Mouse (Mus musculus) 416B (cell line): ENCODE results near the gene Arhgap9.
A peak's percentile ranks its signal among the peaks of the same experiment; 100 is the strongest.

ENCODE experiments used
- DNase-seq: peaks from one replicate; pipeline ENCODE4 v3.0.0; 2011; ENCODE audit warnings: low read depth

The Arhgap9 gene

GRCm38 (mm10) chr10:127321621-127322020 lies at the start of gene Arhgap9:
Arhgap9 (plus strand) TSS chr10:127321964.
- DNase-seq, result no peak

GRCm38 (mm10) chr10:127272371-127272770 lies 49.4 kb upstream of the Arhgap9 start:
- no peak for DNase-seq

GRCm38 (mm10) chr10:127274261-127275022 lies 47.3 kb upstream of the Arhgap9 start:
- DNase-seq, result no peak

GRCm38 (mm10) chr10:127279730-127280129 lies 42.0 kb upstream of the Arhgap9 start:
- DNase-seq, result no peak

GRCm38 (mm10) chr10:127281316-127281715 lies 40.4 kb upstream of the Arhgap9 start:
- DNase-seq, result no peak

GRCm38 (mm10) chr10:127282620-127283215 lies 39.0 kb upstream of the Arhgap9 start:
- DNase-seq, result no peak

- DNase-seq, result no peak
Observed at GRCm38 (mm10) chr10:127284105-127284622, 37.6 kb upstream of the Arhgap9 start.

- no peak for DNase-seq
Observed at GRCm38 (mm10) chr10:127284724-127285500, 36.9 kb upstream of the Arhgap9 start.

- no peak for DNase-seq
Observed at GRCm38 (mm10) chr10:127285644-127286043, 36.1 kb upstream of the Arhgap9 start.

GRCm38 (mm10) chr10:127286194-127286593 lies 35.6 kb upstream of the Arhgap9 start:
- DNase-seq, result no peak

- no peak for DNase-seq
Observed at GRCm38 (mm10) chr10:127286730-127287129, 35.0 kb upstream of the Arhgap9 start.

GRCm38 (mm10) chr10:127287271-127287935 lies 34.4 kb upstream of the Arhgap9 start:
- DNase-seq, result no peak

GRCm38 (mm10) chr10:127287936-127288293 lies 33.8 kb upstream of the Arhgap9 start:
- peak; percentile 42 for DNase-seq

- peak; percentile 87 for DNase-seq
Observed at GRCm38 (mm10) chr10:127288328-127288799, 33.4 kb upstream of the Arhgap9 start.

- peak; percentile 99 for DNase-seq
Observed at GRCm38 (mm10) chr10:127288800-127289572, 32.8 kb upstream of the Arhgap9 start, which contains the start of gene Mbd6. Mbd6 (minus strand) TSS chr10:127289018.

- DNase-seq, result peak; percentile 81
Observed at GRCm38 (mm10) chr10:127289573-127290191, 32.1 kb upstream of the Arhgap9 start.

GRCm38 (mm10) chr10:127290307-127290929 lies 31.3 kb upstream of the Arhgap9 start:
- DNase-seq, result peak; percentile 100

- DNase-seq, result peak; percentile 79
Observed at GRCm38 (mm10) chr10:127290930-127291880, 30.6 kb upstream of the Arhgap9 start.
